Mouse (Mus musculus): ENCODE results near the gene Syn3.

DNA sequence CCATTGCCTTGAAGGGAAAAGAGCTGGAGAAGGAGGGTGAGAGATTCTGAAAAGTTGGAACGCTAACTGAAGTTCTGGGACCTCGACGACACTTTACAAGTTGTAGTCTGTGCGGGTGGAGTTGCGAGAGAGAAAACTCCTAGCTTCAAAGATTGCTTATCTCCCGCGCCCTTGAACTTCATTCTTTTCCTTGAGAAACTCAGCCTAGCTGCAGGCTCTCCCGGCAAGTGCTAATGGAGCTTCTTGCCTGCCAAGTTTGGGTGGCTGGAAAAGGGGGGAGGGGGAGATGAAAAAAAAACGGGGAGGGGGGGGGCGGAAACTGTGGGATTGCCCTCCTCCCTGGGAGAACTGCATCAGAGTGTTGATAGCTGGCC is 197.6 kb downstream of the Syn3 start:
- TF ChIP-seq CTCF (IDR thresholded peaks at IDR 0.05; ENCODE audit: extremely low read depth, insufficient read depth, insufficient read length, insufficient replicate concordance): no peak
- TF ChIP-seq POLR2A (IDR thresholded peaks at IDR 0.05; ENCODE audit: low read depth, low read length): no peak
